Mouse (Mus musculus): ENCODE data around the gene Adam23.
A peak's percentile ranks its signal among the peaks of the same experiment; 100 is the strongest.

Adam23 gene

DNA sequence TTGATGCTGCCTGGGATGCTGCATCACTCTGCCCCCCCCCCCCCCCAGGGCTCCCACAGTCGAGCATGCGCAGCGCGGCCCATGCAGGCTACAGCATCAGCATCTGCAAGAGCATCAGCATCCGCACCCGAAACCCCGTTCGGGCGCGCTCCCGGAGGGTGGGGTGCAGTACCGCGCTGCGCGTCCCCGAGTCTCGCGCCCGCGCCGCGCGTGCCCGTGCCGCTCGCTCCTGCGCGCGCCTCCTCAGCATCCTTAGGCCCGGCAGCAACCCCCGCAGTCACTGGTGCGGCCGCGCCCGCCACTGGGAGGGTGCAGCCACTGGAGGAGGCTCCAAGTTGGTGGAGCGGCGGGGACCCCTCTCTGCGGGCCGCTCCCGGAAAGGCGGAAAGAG, at the start of gene Adam23:
TSS of gene Adam23 (plus strand) at position 236 of the 391 bp plus-strand sequence.
- DNase-seq (ENCODE audit: low read depth, low spot score) = peak; percentile 95

DNA sequence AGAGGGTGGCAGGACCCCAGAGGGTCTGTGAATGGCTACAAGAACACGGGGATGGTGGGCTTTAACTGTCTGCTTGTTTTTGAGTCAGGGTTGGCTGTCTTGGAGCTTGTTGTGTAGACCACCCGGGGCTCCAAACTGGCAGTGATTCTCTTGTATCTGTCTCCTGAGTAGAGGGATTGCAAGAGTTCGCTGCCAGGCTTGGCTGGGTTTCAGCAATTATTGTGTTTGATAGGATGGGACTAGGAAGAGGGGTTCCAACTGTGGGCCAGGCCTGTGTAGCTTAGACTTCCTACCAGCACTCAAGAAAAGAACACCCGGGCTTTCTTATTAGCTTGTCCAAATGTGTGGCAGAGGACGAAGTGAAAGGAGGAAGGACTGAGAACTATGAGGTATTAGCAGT, 44.6 kb upstream of the Adam23 start:
- DNase-seq (ENCODE audit: low read depth, low spot score) = no peak

DNA sequence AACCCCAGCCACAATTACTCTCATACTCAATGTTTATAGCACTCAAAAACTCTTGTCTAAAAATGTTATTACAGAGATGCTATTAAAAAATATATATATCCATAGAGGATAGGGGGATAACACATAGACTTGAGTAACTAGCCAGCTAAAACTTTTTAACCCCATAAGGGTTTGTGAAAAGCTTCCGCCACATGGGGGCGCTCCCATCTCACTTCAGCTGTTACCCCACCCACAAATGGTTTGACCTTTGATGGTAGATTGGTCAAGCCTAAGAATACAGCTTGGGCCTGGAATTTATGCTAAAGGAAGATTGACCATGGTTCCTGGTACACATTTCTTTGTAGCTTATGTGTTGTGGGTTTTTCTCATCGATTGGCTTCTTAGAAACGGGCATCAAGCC, 42.1 kb upstream of the Adam23 start:
- peak; percentile 57 for DNase-seq (ENCODE audit: low read depth, low spot score)

DNA sequence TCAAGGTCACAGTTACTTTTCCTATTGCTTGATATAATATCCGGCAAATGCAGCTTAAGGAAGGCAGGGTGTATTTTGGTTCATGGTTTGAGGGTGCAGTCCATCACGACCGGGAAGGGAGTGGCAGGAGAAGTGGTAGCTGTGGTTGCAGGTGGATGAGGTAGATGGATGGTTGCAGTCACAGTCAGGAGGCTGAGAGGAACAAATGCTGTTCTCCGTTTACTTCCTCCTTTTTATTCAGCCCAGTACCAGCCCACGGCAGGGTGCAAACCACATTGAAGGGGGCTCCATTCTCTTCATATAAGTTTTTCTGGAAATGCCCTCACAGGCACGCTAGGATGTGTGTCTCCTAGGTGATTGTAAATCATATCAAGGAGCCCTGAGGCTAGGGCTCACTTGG, 37.3 kb upstream of the Adam23 start:
- DNase-seq (ENCODE audit: low read depth, low spot score) = no peak

DNA sequence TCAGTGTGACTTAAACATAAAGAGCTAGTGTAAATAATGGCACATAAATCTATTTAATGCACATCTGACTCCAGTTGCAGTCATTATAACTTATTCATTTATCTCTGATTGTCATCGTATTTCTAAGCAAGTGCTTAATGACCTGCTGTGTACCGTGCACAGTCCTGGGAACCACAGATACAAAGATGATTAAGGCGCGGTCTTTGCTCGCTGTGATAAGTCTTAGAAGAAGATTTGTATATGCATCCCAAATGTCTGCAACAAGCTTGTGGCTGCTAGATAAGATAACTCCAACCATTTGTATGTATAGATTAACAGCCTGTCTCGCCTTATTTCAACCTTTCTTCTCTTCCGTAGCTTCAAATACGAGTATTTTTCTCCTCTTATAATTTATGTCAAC, 27.2 kb upstream of the Adam23 start:
- DNase-seq (ENCODE audit: low read depth, low spot score) = no peak

DNA sequence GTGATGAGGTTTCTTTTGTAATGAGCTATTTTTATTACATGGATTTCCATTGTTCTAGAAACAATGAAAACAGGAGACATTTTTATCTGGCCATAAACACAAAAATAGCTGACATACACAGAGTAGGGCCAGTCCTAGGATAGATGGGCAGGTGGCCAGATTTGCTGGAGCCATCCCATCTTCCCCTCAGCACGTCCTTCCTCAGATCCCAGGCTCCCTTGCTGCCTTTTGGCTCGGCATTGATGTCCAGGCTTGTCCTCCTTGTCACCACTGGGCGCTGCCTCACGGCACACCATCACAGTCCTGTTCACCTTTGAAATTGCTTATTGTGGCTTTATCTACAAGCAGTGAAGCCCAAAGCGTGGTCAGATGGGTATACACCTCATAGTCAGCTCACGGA, 15.0 kb upstream of the Adam23 start:
- DNase-seq (ENCODE audit: low read depth, low spot score) = peak; percentile 80

DNA sequence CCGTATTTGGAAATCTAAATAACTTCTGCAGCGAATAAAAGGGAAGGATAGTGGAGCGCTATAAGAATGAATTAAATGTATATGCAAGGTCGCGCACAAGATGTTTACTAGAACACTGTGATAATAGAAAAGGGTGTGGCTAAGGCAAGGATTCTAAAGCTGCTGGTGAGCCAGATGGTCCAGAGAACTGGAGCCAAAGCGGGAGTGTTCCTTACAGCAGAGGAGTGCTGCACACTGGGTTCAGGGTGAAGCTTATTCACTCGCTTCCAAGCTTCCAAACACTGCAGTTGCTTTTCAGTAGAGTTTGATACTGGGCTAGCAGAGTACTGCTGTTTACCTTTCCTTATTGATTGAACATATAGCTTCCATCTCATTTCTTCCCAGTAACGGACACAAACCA, 14.5 kb upstream of the Adam23 start:
- DNase-seq (ENCODE audit: low read depth, low spot score) = peak; percentile 85

DNA sequence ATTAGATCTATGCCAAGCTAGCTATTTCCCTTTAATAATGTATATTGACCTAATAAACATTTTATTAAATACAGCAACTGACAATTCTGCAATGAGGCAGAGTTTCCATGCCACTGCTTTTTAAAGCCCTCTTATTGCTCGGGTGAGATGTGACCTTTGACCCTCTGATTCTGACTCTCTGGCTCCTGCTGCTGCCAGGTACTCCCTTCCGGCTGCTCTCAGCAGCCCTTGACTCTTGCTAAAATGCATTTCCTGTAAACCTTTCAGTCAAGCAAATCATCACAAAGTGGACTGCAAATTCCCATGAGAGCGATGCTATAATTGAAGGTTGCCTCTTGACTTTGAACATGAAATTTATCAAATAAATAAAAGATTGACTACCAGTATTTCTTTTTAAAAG, 13.8 kb upstream of the Adam23 start:
- DNase-seq (ENCODE audit: low read depth, low spot score) = no peak

DNA sequence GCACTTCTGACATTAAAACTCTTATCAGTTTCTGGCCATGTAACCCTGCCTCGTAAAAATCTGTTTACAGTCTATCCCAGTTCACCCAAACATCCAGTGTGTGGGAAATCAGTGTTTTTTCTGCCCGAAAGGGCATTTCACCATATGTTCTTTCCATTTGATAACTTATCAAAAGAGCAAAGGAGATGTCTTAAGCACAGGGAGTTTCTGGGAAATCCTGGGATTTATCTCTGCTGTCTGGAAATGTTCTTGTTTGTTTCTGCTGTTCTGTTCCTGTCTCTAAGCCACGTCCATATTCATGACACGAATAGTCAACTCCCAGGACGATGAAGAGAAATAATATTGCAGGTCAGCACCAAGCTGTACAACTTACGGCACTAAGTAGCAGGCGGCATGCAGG, 11.6 kb upstream of the Adam23 start:
- DNase-seq (ENCODE audit: low read depth, low spot score) = no peak

DNA sequence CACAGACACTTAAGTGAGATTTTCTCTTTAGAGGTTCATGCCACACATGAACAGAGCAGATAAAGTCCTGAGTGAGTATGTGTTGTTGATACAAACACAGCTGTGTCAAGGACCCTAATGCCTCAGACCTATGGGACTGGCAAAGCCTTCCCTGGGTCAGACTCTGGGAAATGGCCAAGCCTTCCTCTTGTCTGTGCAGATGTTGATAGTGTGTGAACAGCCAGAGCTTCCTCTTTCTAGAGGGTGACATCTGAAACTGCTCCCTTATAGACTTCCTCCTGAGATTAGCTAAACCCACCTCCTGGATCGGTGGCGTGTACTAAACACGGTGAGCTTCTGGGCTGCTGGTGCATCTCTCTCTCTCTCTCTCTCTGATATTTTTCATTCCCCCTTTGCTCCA, 8.2 kb upstream of the Adam23 start:
- no peak for DNase-seq (ENCODE audit: low read depth, low spot score)

DNA sequence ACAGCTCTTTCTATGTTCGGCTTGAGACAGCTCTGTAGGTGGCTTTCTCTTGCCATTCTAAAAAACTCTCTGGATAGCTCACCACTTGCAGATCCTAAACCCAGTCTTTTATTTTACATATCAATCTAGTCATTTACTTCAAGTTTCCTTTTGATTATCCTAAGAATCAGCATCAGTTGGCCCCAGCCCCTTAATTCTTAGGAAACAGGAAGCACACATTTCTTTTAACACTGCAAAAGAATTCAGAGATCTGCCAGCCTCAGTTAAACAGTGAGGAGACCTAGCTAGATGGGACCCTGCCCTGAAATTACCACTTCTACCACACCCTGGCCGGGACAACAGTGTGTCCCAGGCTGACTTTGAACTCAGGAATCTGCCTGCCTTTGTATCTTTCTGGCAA, 3.5 kb upstream of the Adam23 start:
- peak; percentile 28 for DNase-seq (ENCODE audit: low read depth, low spot score)

DNA sequence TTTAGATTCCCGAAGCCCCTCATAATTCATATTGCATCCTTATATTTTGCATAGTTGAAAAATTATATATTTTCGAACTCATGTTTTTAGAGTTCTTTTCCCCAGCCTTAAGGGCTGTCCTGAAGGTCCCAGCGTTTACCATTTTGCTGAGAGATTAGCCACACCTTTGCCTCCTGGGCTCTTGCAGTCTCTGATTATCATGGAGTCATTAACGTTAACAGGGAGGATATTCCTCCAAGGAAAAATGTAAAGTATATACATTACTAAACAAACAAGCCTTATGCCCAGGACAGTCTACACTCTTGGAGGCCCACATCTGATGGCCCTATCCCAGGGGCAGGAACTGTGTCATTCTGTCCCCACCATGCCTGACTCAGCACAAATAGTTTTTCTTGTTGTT, 3.1 kb upstream of the Adam23 start:
- DNase-seq (ENCODE audit: low read depth, low spot score) = no peak

DNA sequence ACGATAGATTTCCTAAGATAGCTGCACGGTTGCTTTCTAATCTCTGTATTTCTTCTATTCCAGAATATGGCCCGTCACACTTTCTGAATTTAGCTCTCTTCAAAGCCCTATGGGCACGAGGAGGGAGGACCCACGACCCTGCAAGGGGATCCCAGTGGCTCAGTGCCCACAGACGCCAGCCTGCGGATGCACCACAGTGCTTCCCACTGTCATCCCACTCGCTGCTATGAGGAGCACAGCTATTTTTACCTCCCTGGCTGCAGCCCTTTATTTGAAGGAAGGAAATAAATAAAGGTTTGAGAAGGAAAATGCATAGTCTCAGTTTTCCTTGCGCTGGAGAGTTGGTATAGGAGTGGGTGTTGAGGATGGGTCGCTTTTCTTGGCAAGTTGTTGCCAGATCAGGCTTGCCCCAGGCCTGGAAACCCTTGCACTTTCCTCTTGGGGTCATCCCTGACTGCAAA, 512 bp upstream of the Adam23 start:
- DNase-seq (ENCODE audit: low read depth, low spot score) = peak; percentile 77

DNA sequence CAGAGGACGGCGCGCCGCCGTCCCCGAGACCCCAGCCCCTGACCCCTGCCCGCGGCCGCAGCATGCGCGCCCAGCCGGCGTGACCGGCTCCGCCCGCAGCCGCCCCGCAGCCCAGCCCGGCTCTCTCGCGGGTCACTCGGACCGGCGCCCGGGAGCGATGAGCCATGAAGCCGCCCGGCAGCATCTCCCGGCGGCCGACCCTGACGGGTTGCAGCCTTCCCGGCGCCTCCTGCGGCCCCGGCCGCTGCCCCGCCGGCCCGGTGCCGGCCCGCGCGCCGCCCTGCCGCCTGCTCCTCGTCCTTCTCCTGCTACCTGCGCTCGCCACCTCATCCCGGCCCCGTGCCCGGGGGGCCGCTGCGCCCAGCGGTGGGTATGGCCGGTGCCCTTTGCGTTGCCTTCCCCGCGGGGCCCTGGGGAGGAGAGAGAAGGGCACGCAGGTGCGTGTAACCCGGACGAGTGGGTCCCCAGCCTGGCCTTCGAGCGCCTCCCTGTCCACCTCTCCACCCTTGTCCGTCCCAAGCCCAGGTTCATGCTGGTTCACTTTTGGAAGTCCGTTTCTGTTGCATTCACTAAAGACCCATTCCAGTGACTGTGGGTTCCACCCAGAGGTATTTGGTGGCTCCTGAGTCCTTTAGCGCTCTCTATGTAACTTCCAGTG, 485 bp downstream of the Adam23 start:
- peak; percentile 75 for DNase-seq (ENCODE audit: low read depth, low spot score)

DNA sequence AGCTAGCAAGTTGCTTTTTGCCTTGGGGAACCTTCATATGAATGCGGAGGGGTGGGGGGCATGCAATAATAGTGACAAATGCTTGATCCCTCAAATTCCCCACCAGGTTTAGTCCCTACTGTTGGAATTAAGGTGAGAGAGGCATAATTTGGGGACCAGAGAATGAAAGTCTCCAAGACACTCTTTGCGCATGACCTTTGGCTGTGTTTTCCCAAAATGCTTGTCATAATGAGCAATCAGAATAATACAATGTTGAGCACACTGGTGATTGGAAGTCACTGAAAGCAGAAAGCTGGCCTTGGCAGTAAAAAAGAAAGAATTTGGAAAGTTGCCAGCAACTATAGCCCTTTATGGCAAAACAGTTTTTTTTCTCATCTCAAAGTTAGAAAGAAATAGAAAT, 1.0 kb downstream of the Adam23 start:
- DNase-seq (ENCODE audit: low read depth, low spot score) = peak; percentile 19

DNA sequence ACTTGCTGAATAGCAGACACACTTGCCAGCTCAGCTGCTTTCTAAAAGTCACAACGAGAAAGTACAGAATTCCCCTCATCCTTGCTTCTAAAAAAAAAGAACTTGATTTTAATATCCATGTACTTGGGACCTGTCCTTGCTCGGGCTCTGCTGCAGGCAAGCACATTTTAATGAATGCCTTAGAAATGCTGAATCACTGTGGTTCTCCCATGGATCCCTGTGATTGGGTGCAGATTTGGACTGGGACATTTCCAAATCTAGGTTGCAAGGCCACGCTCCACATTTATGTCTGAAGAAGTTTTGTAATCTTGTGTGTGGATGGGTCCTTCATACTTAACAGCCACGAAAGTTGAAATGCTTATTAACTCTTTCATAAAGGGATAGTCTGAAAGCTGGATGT, 4.4 kb downstream of the Adam23 start:
- DNase-seq (ENCODE audit: low read depth, low spot score) = peak; percentile 48

DNA sequence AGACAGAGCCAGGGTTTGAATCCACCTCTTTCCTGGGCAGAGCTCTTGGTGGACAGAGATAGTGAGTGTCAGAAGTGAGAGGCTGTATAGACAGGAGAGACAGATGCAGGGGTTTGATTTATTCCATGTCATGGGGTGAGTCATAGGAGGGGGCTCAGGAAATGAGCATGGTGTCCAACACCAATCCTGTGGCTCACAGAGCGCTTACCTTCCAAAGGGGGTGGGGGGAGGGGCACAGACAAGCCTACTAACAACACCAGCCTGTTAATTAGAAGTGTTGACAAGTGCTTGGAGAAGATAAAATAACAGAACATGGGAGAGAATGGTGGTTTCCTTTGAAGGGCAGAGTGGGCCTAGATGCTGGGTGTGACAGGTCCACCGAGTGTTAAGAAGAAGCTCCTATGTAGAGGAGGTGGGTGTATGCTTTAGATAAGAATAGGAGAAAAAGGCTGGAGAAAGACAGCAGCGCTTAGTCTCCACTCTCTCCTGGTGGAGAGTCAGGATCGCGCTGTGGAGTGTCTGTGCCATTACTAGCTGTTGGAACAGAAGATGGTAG, 7.7 kb downstream of the Adam23 start:
- no peak for DNase-seq (ENCODE audit: low read depth, low spot score)

DNA sequence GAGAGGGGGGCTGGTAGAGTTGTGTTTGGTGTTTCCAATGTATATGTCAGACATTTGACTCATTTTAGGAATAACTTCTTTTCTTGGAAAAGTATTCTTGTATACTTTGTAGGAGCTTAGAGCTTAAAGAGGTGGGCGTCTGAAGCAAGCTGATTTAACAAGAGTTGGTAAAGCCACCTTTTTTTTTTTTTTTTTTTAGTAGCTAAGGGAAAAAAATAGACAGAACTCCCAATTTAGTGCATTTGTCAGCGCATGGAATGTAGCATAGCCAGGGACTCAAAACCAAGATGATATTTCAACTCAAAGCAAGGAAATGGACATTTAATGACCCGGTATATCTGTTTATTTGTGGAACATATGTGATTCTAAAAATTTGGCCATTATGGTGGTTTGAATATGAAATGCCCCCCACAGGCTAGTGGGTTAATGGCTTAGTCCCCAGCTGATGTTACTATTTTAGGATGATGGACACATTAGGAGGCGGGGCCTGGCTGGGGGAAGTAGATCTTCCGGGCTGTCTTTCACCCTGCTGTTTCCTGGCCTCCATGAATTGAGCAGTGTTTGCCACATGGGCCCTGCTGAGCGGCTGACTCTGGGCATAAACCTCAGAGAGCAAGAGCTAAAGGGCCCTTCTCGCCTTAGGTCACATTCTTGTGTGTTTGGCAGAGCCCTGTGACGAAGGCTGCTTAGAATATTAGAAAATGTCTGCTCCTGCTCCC, 12.3 kb downstream of the Adam23 start:
- peak; percentile 90 for DNase-seq (ENCODE audit: low read depth, low spot score)

DNA sequence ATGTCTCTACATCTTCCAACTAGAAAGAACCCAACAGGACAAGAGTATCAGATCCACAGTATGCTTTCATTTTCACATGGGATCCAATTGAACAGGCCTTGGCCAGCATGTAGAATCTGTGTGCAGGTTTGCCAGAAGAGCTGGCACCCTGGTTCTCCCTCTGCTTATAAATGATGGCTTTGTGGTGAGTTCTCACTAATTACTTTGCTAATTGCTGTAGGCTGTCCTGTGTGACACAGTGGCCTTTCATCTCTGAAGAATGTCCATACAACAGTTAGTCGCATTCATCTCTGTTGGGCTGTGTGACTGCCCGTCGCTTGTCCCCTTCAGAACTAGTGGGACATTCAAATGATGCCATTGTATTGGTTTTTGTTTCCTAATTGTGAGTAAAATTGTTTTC, 13.5 kb downstream of the Adam23 start:
- peak; percentile 65 for DNase-seq (ENCODE audit: low read depth, low spot score)

DNA sequence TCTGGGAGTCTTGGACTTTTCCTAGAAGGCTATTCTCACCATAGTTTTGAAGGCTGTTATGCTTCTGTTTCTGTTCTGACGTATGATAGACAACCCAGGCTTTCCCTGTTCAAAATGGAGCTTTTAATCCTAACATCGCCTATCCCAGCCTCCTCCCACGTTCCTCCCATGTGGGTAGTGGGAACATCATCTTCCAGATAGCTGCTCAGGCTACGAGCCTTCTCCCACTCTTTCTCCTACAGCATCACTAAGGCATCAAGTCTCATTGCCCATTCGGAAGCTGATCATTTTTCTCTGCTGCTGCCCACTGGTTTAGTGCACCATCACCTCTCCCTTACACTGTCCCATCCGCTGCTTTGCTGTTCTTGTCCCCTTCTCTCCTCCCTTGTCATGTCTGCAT, 14.2 kb downstream of the Adam23 start:
- peak; percentile 75 for DNase-seq (ENCODE audit: low read depth, low spot score)

DNA sequence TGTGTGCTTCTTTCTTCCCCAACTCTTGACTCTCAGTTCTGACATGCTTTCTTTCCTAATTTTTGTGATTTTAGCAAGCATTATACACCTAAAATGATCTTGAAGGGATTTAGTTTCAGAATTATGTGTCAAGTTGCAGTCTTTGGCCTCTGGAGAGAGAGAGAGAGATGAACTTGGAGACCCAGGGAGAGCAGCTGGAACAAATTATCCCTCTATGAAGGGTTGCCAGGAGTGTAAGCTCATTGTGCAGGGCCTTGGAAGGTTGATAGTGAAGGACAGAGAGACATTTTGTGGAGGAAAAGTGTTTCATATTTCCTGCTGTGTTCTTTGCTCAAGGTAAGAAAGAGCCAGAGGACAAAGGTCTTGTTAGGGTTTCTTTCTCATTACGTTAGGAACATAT, 18.8 kb downstream of the Adam23 start:
- no peak for DNase-seq (ENCODE audit: low read depth, low spot score)

DNA sequence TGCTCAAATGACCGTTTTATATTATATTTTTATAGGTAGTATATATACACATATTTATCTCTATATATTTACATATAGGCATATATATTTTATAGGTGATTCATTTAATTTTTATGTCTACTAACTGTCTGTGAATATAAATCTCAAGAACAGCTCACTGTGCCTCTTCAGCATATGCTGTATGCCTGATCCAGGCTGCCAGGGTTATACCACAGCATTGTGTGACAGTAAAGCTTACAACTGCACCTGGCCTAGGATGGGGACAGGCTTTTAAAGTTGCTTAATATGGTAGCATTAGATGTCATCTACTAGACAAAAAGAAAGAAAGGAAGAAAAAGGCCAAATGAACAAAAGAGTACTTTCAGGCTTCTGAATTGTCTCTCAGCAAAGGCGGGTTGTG, 27.6 kb downstream of the Adam23 start:
- no peak for DNase-seq (ENCODE audit: low read depth, low spot score)

DNA sequence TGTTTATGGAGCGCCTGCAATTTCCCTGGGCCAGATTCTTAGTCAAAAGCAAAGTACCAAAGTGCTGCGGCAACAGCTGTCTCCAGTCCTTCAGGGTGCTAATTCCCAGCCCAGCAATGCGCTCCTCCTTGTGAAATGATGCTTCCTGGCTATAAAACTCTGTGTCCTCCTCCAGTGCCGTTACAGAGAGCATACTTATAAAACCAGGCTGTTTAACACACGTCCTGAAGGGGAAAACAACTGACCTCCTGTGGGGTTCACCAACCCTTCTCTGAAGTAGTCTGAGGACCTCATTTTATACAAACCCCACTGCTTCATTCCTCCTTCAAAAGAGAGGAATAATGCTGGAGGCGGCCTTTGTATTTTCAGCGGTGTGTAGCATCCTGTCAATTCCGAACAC, 28.0 kb downstream of the Adam23 start:
- no peak for DNase-seq (ENCODE audit: low read depth, low spot score)
